Mouse (Mus musculus) layer of hippocampus, adult 9-10 months (tissue): ENCODE measurements around the gene Samd10.

ENCODE experiments used
- DNase-seq: peaks from one replicate; pipeline ENCODE4 v3.0.0; 2022; ENCODE audit warnings: low spot score

Samd10 gene

DNA sequence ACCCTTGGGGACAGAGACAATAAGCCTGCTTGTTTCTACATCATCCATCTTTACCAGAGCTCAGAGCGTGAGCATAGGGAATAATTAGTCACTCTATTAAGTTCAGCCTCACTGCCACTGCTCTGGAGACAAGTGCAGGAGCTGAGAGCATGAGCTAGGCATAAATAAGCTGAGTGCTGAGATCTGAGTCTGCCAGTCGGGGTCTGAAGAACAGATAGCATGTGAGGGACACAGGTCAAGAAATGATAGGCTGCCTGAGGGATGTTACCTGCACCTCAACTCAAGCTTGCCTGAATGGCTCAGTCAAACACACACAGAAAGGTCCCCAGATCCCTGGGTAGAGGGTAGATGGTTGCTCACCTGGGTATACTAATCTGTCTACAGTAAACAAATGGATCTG lies 21.9 kb downstream of the Samd10 start:
- no peak for DNase-seq

DNA sequence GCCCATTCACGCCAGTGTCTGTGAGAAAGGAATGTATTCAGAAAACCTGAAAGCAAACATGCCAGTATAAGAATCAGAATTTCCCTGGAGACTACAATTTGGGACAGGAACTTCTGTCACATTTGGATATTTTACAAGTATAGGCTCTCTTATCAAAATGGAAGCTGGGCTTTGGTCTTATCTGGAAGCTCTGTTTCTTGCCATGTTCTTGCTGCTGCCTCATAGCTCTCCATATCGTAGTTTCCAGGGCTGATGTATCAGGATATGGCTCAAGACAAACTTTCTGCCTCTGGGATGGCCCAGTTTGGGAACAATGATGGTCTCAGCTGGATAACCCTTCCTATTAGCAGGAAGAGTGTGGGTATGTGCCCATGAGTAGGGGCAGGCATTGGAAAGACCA lies 22.4 kb downstream of the Samd10 start:
- no peak for DNase-seq

DNA sequence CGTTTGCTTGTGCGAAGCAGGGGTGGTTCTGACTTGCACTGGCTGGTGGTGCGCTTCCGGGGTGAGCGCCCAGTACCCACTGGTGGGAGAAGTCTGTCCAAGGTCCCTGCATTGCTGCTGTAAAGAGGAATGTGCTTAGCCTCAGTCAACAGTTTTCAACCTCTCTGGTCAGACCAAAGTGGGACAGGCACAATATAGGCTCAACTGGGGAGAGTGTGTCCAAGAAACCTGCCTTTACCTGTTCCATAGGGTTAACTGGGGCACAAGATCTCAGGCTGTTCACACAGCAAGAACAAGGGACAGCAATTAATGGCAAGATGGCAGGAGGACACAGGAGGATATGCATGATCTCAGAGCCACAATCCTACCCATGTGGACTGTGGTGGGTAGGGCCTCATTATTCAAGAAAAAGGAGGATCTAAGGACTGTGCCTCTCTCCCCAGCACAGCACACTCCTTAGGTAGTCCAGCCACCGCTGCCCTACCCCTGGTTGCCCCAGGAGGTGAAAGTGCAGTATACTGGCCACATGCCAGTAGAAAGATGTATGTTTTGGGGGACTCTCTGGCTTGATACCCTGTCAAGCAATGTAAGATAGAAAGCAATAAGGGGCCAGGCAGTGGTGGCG lies 24.0 kb downstream of the Samd10 start:
- no peak for DNase-seq

DNA sequence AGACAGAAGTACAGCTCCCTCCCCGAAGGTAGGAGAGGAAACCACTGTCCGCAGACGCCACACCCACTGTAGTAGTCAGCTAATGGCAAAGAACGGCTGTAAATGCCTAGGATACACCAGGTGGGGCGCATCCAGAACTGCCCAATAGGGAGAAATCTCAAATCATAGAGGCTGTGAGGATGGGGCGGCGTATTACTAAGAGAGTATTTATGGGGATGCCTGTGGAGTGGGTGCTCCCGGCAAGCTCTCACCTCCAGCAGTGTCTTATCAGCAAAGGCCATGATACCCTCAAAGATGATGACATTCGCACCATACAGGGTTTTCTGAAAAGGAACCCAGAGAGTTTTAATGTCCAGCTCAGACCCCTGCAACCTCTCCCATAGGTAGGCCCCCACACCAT lies 25.1 kb downstream of the Samd10 start:
- no peak for DNase-seq

DNA sequence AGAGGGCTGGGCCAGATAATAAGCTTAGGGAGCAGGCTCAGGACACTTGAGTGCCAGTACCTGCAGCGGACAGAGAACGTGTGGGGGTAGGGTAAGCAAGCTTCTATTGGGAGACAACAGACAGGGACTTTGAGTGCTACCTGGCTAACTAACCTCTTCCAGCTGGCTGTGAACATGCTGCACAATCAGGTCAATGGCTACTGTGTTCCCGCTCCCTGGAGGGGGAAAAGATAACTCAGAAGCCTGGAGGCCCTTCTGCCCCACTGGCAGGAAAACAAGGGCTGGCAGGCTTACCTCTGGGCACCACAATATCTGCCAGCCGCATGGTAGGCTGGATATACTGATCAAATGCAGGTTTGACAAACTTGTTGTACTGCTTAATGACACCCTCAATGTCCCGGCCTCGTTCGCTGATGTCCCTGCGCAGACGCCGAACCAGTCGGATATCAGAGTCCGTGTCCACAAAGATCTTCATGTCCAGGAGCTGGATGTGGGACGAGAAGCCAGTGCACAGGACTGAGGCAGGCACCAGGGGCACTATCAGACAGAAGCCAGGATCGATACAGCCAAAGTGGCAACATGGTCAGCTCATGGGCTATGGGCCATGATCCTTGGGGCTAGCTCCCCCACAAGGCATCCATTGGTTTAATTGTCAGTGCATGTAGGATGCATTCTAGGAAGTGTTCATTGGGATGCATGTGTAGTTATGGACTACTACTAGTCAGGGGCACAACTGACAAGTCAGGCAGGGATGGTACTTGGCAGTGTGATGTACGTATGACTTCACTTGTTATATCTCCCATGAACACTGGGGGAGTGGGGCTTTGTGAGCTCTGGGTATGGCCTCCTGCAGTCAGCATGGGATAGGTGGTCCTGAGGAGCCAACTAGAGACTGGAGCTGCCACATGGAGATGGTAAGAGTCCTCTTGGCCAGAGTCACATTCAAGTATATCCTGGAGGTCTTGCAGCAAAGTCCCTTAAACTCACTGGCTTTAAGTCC lies 25.8 kb downstream of the Samd10 start:
- DNase-seq: no peak

DNA sequence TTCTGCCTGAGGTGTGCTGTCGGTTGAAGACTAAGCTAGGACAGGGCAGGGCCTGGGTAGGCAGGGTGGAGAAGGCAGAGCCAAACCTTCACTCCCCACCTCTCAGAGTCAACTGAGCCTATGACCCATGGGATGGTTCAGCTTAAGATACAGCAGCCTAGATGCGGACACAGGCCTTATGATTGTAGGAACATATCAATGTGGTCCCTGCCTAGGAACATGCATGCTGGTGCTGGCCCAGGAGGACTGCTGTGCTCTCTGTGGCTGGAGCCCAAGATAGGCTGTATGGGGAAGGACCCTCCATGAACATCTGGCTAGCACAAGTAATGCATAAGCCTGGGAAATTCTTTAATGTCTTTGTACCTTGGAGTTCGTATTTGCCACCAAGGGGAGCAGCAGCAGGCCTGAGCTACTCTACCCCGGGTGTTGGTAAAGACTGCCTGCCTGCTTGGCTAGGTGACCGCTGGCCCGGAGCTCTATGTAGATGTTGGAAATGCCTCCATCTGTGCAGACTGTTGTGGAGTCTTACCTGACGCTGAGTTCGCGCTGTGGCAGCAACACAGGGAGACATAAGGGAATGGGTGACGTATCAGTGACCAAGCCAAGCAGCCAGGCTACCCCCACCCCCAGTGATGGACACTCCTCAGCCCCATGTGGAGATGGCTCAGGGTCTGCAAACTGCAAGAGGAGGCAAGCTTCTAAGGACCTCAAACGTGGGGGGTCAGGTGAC lies 26.9 kb downstream of the Samd10 start:
- no peak for DNase-seq

DNA sequence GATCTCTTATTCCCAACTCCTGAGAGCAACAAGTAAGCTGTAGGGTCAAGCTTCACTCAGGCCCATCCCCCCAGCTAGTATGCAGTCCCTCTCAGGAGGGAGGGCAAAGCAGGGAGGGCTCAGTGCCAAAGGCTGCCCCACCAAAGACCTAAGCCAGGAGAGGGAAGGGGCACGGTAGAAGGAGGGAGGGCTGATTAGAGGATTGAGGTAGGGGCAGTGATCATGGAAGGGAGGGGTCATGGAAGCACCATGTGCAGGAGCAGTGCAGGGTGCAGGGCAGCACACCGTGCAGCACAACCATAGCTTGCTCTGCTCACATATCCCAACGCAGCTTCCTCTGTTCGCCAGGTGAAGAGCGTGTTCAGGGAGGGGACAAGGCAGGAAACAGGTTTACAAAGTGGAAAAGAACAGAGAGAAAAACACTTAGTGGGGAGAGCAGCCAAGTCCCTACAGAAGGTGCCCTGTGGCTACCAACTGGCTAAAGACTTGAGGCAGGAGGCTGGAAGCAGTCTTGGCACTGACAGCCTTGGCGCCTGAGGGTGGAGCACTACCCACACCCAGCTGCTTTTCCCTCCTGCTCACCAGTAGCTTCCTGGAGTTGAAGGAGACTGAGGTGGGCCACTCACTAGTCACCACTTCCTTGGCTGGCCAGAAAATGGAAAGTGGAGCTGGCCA lies 28.0 kb downstream of the Samd10 start:
- DNase-seq: no peak

DNA sequence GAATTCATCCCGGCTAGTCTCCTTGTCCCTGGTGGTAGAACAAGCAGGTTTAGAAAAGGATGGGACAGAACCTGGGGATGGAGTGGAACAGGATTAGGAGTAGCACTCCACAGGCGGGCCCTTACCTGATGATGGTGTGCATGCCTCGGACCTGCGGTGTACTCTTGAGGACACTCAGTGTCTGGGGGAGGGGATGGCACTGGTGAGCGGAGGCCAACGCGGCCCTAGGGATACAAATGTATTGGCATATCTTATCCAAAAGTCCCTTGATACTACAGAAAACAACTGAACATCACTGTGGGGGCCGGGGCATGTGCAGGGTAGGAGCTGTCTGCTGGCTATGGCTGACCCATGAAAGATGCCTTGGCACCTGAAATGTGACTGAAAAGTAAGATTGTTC lies 28.6 kb downstream of the Samd10 start:
- no peak for DNase-seq

DNA sequence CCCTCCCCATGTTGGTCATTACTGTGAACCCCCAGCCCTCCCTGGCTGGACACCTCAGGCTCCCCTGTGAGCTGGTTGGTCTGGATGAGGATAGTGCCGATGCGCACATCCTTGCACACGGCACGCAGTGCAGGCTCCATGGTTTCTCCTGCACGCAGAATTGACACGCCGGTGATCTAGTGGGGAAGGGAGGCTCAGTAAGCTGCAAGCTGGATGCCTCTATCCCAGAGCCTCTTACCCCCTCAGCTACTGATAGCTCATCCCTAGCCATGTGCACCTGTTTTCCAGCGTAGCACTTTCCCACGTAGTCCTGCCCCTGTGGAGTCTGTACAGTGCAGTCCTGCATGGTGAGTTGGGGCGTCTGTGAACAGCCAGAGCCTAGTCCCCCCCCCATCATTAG lies 29.2 kb downstream of the Samd10 start:
- DNase-seq: no peak

DNA sequence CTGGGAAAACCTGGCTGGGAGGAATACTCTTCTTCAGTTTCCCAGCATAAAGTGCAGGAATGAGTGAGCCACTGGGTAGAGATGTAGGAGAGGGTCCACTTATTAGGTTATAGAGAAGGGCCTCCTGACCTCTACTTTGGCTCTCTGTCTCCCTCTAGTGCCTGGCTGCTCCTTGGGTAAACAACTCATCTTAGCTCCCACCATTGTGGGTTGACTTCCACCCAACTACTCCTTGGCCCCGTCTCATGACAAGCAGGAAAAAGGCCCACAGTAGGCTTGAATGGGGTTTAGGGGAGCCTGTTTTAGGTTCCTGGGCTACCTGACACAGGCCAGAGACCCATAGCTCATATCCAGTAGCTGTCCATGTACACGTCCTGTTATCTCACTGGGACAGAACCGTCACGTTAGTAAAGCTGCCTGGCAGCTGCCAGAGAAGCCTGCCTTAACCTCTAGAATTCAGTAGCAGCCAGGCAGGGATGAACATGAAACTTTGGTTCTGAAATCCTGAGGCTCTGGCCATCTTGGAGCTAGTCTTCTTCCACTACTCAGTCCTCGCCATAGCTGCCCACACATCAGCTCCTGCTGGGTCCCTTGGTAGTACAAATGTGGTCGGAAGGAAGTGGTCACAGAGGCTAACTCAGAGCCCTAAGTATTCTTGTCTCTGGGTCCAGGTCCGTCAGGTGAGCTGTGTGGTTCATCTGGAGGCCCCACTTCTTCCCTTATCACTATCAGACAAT lies 30.6 kb downstream of the Samd10 start:
- DNase-seq: no peak

DNA sequence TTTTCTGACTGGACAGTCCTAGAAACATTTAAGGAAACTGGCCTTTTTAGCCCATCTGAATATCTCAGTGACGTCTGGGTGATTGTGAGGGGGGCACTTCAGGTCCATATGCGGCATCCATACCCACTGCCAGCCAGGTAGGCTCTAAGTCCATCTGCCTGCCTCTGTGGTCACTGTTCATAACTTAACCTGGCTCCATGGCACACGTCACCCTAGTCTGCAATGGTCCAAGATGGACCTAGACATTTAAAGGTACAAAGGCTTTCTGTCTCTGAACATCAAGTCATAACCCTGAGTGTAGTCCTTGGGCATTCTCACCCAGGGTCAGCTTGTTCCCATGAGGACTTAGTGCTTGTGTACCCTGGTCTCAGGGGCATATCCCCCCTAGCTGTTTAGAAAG lies 31.7 kb downstream of the Samd10 start:
- DNase-seq: no peak

DNA sequence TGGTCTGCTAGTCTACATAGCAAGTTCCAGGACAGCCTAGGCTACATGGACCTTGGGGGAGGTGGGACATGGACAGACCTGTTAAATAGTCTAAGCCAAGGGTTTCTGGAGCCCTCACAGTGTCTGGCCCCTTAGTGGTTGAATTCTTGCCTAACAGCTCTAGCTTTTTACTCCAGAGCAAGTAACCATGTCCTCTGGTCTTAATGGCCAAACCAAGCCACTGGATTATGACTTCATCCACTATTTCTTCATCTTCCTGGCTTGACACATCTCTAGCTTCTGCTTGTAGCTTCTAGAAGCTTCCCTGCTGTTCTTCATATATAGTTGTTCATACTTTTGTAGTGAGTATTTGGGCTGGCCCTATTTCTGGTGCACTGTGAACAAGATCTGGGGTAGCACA lies 45.2 kb downstream of the Samd10 start:
- no peak for DNase-seq

DNA sequence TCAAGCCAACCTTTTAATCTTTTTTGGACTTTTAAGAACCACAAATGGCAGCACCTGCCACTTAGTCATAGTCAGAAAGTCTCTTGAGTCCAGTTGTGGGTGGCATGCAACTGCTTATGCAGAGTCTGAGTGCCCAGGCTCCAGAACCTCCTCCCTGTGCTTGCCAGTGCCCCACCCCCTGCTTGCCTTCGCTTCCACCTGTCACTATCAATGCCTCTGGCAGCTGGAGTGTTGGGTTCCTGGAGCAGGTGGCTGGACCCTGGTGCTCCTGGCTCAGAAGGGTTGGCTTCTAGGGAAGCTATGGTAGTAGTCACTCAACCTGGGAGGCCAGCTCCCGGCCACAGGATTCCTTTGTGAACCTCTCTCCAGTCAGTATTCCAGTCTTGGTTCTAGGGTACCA lies 48.8 kb downstream of the Samd10 start:
- DNase-seq: no peak

DNA sequence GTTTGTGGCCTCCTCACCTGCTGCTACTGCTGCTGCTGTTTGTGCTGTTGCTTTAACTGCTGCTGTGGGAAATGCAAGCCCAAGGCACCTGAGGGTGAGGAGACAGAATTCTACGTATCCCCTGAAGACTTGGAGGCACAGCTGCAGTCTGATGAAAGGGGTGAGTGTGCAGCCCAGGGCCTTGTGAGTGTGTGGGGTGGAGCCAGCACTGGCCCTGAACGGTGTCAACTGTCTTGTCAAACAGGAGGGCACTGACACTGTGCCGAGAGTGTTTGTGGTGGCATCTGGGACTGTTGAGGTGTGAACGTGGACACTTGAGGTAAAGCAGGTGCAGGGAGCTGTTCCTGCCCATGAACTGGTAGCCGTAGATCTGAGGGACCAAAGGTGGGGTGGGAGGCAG lies 50.3 kb downstream of the Samd10 start:
- no peak for DNase-seq

DNA sequence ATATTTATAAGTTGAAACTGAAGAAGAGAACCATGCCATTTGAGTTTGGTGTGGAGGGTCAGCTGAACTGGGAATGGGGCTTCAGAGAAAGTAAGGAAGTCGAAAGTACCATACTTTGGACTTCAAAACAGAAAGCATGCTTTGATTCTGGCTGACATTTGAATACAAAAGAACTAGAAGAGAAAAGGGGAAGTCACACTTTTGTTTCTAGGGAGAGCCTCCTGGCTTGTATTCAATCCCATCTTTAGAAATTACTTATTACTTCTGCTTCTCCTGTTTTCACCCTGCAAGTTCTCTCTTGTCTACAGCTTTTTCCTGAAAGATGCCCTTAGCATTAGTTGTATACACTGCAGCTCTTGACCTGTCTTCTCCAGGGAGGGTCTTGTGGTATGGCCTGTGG lies 50.8 kb downstream of the Samd10 start:
- no peak for DNase-seq

DNA sequence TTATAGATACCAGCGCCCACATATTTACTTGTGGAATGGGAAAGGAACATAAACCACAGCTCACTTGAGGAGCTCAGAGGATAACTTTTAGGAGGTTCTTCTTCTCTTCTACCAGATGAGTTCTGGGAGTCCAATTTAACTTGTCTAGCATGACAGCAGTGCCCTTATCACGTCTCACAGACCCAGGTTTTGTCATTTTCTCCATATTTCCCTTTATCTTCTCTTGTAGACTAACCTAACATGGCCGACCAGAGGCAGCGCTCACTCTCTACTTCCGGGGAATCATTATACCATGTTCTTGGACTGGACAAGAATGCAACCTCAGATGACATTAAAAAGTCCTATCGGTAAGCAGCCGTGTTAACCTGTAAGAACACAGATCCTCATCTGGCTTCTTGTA lies 52.9 kb downstream of the Samd10 start:
- DNase-seq: no peak
